Mouse (Mus musculus) frontal cortex, postnatal 25 days (tissue): ENCODE results near the gene Cadm2.

Experiments
- DNase-seq, 2 experiments: peaks; one replicate each; pipeline ENCODE4 v3.0.0; 2022; ENCODE audit warnings: low spot score in 2 of 2

The Cadm2 gene

DNA sequence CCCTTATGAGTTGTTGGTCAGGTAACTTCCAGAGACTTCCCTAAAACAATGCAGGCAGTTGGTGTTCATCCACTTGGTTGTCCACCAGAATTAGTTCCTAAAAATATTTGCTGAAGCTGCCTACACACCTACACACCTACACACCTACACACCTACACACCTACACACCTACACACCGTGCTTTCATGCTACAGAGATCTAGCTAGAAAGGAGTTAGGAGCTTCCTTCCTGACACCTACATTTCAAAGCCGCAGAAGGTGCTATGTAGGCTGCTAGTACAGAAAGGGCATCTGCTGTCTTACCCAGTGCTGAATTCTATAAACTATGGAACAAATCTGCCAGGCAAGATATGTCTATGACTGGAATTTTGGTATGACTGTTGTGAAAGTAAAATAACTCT is 872.2 kb downstream of the Cadm2 start:
- DNase-seq: no peak

DNA sequence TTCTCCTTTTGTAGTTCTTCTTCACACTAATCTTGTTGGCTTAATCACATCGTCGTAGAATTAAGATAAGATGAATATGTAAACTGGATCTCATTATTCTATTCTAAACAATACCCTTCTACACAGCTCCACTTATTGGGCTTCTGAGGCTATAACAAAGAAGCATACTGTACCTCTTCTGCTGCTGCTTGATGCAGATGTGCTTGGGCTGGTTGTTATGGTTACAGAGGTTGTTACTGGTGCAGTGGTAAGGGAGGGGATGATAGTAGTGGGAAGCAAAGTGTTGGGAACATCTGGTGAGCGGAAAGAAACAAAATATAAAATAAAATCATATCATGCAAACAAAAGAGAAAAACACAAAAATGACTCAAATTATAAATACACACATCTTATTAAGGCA is 889.5 kb downstream of the Cadm2 start:
- DNase-seq: no peak

DNA sequence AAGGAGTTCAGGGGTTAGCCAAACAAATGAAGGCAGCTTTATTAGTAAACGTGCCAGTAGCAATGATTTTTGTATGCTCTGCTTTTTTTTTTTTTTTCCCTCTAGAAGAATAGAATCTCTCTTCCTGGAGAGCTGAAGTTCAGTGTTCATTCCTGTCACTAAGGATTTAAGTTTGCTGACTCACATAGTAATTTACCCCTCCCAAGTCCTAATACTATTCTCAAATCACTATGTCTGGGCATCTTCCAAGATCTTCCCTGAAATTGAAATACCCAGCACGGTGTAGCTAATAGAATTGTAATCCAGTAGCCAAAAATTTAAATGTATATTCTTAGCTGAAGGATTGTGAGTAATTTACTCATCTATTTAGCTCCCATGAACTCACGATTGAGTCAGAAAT is 914.2 kb downstream of the Cadm2 start:
- DNase-seq: no peak

DNA sequence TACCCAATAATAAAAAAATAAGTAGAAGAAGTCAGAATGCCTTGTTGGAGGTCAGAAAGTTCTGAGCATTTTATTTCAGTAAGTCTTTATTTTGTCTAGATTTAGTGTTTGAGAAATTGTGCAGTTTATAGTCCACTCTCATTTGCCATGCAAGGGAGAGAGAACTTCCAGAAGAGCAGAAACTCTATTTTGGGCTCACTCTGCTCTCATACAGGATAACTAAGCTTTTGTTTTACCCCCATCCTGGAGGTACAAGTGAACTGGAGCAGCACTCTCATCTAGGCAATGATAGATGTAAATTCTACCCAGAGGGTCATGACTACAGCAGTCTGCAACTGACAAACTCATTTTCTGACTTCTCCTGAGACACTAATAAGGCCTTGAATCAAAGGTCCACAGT is 925.9 kb downstream of the Cadm2 start:
- DNase-seq: no peak

- DNase-seq: no peak
Observed at GRCm38 (mm10) chr16:66677241-66677640, 943.5 kb downstream of the Cadm2 start.

DNA sequence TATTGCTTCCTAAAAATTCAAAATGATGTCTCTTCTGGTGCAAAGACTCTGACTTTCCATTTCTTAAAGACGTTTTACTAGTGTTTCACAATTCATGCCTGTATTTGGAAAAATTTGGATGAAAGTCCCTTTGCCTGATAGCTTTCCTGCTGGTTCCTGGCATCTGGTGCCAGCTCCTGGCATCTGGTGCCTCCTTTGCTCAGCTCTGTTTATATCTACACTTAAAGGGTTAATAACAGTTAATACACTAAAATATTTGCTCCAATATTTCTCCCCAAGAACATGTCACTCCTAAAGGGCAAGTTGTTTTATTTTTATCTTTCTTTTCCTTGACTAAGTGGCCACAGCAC is 969.7 kb downstream of the Cadm2 start:
- DNase-seq: no peak

DNA sequence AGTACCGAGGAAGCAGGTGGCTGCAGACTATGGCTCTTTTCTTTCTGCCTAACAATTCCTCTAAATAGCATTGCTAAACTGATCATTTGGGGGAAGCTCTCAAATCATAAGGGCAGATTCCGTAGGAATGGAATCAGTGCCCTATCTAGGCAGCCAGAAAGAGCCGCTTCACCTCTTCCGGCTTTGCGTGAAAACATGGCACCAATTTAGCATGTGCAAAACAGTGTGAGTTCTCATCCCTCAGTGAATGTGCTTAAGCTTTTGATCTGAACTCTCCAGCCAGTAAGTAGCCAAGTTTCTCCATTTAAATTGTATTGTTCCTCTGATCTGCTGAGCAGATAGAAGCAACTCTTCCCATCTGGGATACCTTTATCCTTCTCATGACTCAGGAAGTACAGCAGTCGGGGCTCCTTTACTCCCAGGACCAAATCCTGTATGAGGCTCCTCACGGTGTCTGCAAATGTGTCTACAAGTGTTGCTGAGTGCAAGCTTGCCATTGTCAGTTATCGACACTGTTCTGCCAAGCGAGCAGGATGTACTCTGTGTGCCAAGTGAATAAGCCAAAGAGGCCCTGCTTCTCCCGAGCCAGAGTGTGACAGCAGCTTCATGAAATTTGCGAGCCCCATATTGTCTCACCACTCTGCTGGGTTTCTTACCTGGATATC is 970.2 kb downstream of the Cadm2 start:
- peak in 1 of 2 experiments; percentile 11 for DNase-seq

DNA sequence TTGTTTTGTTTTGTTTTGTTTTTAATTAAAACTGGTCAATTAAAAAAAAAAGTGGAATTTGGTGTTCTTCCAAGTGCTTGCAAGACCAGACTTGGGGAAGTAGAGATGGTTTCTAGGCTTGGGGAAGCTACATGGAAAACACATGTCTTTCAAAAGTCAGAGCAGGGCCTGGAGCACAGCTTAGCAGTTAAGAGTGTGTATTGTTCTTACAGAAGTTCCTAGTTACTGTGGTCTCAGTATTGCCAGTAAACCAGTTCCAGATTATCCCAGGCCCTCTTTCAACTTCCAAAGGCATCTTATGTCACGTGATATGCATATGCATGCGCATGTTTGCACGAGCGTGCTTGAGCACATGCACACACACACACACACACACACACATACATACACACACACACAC is 972.9 kb downstream of the Cadm2 start:
- no peak for DNase-seq

DNA sequence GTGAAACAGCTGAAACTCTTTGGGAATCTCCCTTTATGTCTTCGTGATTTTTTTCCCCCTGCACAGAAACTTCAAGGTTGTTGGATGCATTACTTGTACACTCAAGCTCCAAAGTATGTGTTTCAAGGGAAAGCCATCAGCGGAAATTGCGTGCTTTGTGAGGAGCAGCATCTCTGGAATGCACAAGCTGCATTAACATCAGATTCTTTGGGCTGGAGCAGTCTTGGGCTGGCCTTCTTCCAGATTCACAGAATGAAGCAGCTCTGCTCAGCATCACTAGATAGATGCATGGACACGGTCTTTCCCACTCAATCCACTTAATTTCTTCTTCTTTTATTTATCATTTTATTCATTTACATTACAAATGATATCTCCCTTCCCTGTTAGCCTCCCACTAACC is 977.1 kb downstream of the Cadm2 start:
- no peak for DNase-seq

DNA sequence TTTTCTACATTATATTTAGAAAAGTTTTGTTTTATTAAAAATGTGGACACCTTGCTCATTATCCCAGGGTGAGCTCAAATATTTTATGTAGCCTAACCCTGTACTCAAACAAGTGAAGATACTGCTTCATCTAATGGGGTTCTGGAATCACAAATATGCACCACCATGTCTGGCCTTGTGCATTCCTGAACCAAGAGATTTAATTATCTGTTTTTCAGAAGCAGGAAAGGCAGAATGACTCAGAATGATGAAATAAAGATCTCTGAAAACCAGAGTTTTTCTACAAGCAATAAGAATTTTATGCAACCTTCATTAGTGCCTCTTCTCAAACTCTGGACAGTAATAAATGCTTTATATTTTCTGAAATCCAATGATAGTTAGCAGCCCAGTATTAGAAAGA is 993.2 kb downstream of the Cadm2 start:
- DNase-seq: no peak

DNA sequence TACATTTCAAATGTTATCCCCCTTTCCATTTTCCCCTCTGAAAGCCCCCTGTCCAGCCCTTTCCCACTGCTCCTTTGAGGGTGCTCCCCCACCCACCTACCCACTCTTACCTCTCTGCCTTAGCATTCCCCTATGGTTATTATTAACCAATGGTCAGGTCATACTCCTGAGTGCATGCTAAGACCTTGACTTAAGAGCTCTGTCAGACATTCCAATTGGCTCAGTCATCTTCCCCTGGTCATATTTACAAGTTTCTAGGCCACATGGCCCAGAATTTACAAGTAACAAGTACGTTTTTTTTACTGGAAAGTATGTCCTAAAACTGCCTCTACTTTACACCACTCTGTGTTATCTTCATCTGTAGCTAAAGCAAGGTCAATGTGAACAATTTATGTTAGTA is 998.3 kb downstream of the Cadm2 start:
- DNase-seq: no peak

GRCm38 (mm10) chr16:66612624-66613023 is 1008.1 kb downstream of the Cadm2 start:
- DNase-seq: no peak
